Mouse (Mus musculus) stomach, postnatal 0 days (tissue): Measurements from ENCODE around the gene Olfr292. TPM values are rescaled to one million over a fixed set of nuclear protein-coding genes. Genes with fewer than 3 reads are reported as not detected.
A peak's percentile ranks its signal among the peaks of the same experiment; 100 is the strongest.

Source experiments
- ATAC-seq: fragments of 200-750 bp; cut with Nextera tagmentation; 2 replicates; pipeline ENCODE4 v1.8.0; 2017; ENCODE audit not compliant: low FRiP score, low TSS enrichment
- DNase-seq: peaks from one replicate; pipeline ENCODE4 v3.0.0-alpha.2; 2016; ENCODE audit warnings: low spot score
- H3K27ac ChIP-seq: fragments of 300-500 bp; sonication (generic); replicated peaks from 2 replicates; pipeline ENCODE4 v1.5.1; 2014; ENCODE audit warnings: mild to moderate bottlenecking, control low read depth
- H3K27me3 ChIP-seq: fragments of 300-500 bp; sonication (generic); 2 replicates; pipeline ENCODE4 v1.6.1; 2014; ENCODE audit warnings: low read length; ENCODE audit not compliant: control insufficient read depth, insufficient read depth
- H3K36me3 ChIP-seq: fragments of 300-500 bp; sonication (generic); 2 replicates; pipeline ENCODE4 v1.6.1; 2014; ENCODE audit warnings: low read length, mixed read lengths; ENCODE audit not compliant: control insufficient read depth, insufficient read depth
- H3K4me1 ChIP-seq: fragments of 300-500 bp; sonication (generic); replicated peaks from 2 replicates; pipeline ENCODE4 v1.6.1; 2014; ENCODE audit warnings: antibody characterized with exemption; ENCODE audit not compliant: control insufficient read depth, insufficient read depth
- H3K4me2 ChIP-seq: fragments of 300-500 bp; sonication (generic); replicated peaks from 2 replicates; pipeline ENCODE4 v1.6.1; 2014; ENCODE audit warnings: low read depth, mild to moderate bottlenecking, control low read depth, moderate library complexity
- H3K4me3 ChIP-seq: fragments of 300-500 bp; sonication (generic); 2 replicates; pipeline ENCODE4 v1.5.1; 2014; ENCODE audit warnings: low read depth, low read length, control low read depth
- H3K9ac ChIP-seq: fragments of 300-500 bp; sonication (generic); 2 replicates; pipeline ENCODE4 v1.6.1; 2014; ENCODE audit warnings: mild to moderate bottlenecking, low read length, control low read depth, mixed read lengths
- H3K9me3 ChIP-seq: fragments of 300-500 bp; sonication (generic); 2 replicates; pipeline ENCODE4 v1.6.1; 2016; ENCODE audit warnings: low read length; ENCODE audit not compliant: control insufficient read depth
- CTCF ChIP-seq: IDR thresholded peaks from 2 replicates; pipeline ENCODE4 v1.5.1; 2016; ENCODE audit warnings: antibody characterized with exemption, low read depth, mild to moderate bottlenecking, moderate library complexity
- EP300 ChIP-seq: optimal IDR thresholded peaks from 2 replicates; pipeline ENCODE3; 2016; ENCODE audit warnings: antibody characterized with exemption
- WGBS: fragments of 180-500 bp; shearing (Covaris S2); extraction: QIAGEN DNeasy Blood & Tissue Kit; methylation state at CpG from one replicate; pipeline ENCODE4 v1.1.7; 2014; 5-methylcytosine and 5-hydroxymethylcytosine counted together
- polyA plus RNA-seq: library from polyadenylated mRNA; unstranded; fragments of >200 nt; fragmentation: Nextera tagmentation; extraction: Ambion mirVana; gene quantifications from 2 replicates; pipeline ENCODE4 v1.2.1, GENCODE M21; 2015

Gene Olfr292
- not detected in 2 replicates for polyA plus RNA-seq

GRCm38 (mm10) chr7:86688030-86688429 lies at the start of gene Olfr292:
Gene Olfr292, plus strand, starts transcription at chr7:86688330.
- ATAC-seq: no peak
- Histone ChIP-seq H3K27ac (no peak within 1 kb of the TSS), H3K9me3 (no peaks in the 10 kb centered on the region)

DNA sequence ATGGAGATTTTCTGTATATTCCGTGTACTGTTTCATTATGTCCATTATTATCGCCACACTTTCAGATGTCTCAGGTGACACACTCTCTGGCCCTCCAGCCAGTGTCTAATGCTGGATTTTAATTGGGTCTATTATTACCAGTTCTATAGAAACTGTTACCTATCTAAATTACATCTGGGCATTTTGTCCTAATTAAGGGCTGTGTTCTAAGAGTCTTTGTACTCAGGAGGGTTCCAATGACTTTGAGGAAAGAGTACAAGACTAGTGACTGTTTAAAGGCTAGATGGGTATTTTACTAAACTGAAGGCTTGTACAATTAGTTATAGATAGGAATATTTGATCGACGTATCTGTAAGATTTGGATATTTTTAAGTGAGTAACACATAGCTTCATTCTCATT lies 39.4 kb upstream of the Olfr292 start, which contains the start of gene Olfr293:
Gene Olfr293, plus strand, starts transcription at position 301 of the 400 bp plus-strand sequence.
- Histone ChIP-seq H3K4me1 (no peaks in the 10 kb centered on the region), H3K9ac (no peak within 1 kb of the TSS), H3K36me3 (no peaks in the 10 kb centered on the region), H3K9me3 (no peaks in the 10 kb centered on the region), H3K4me3 (no peak within 1 kb of the TSS), H3K4me2 (no peak within 1 kb of the TSS), H3K27ac (no peak within 1 kb of the TSS), H3K27me3 (no peaks in the 10 kb centered on the region)
- DNase-seq (no peak), ATAC-seq (no peak)
- WGBS: 89% methylated on average over 4 of the region's 4 CpGs
- TF ChIP-seq CTCF (no peak), EP300 (no peak)

More at GRCm38 (mm10) chr7:86688030-86688429, at the start of gene Olfr292:
- no peaks in the 10 kb centered on the region for H3K27me3 ChIP-seq
- DNase-seq: no peak
- H3K36me3 ChIP-seq: no peaks in the 10 kb centered on the region
- no peak within 1 kb of the TSS for H3K9ac ChIP-seq
- H3K4me1 ChIP-seq: no peaks in the 10 kb centered on the region
- H3K4me2 ChIP-seq: no peak within 1 kb of the TSS
- H3K4me3 ChIP-seq: no peak within 1 kb of the TSS
- TF ChIP-seq EP300 (no peak), CTCF (no peak)

- Histone ChIP-seq H3K27me3 (no peaks in the 10 kb centered on the region), H3K4me1 (no peaks in the 10 kb centered on the region), H3K36me3 (no peaks in the 10 kb centered on the region), H3K9me3 (no peaks in the 10 kb centered on the region), H3K27ac (no peak overlapping the region), H3K4me2 (no peak overlapping the region), H3K4me3 (no peak overlapping the region), H3K9ac (no peak overlapping the region)
- no peak for TF ChIP-seq EP300
- peak; percentile 16; the same call in 1 of the 2 replicates for TF ChIP-seq CTCF
- ATAC-seq (no peak), DNase-seq (no peak)
Measured at GRCm38 (mm10) chr7:86725013-86725412, 36.9 kb downstream of the Olfr292 start.

Other genes with a start within 250 kb of the Olfr292 start
- not detected in 2 replicates for gene Olfr299, start 228.4 kb upstream of the Olfr292 start, polyA plus RNA-seq
- gene Olfr298, start 195.8 kb upstream of the Olfr292 start, polyA plus RNA-seq: not detected in 2 replicates
- not detected in 2 replicates for gene Olfr297, start 168.4 kb upstream of the Olfr292 start, polyA plus RNA-seq
- not detected in 2 replicates for gene Olfr295, start 104.5 kb upstream of the Olfr292 start, polyA plus RNA-seq
- not detected in 2 replicates for gene Olfr294, start 71.7 kb upstream of the Olfr292 start, polyA plus RNA-seq
- gene Olfr293, start 39.3 kb upstream of the Olfr292 start, polyA plus RNA-seq: not detected in 2 replicates
- 0.02 and 0.07 TPM in 2 replicates for gene Folh1, start 87.6 kb downstream of the Olfr292 start, polyA plus RNA-seq
- not detected in 2 replicates for gene Vmn2r77, start 106.7 kb downstream of the Olfr292 start, polyA plus RNA-seq
- gene Vmn2r78, start 226.8 kb downstream of the Olfr292 start, polyA plus RNA-seq: 0.01 TPM in 1 of 2 replicates, not detected in the other